Mouse (Mus musculus) embryonic facial prominence, embryonic 11.5 days (tissue): ENCODE measurements around the gene Hnrnpa0. TPM values are rescaled to one million over a fixed set of nuclear protein-coding genes. Genes with fewer than 3 reads are reported as not detected.

Source experiments
- ATAC-seq: fragments of 200-750 bp; cut with Nextera tagmentation; replicated peaks from 2 replicates; pipeline ENCODE4 v1.8.0; 2017; ENCODE audit warnings: low read depth; ENCODE audit not compliant: insufficient number of reproducible peaks, low FRiP score, low TSS enrichment
- DNase-seq: peaks from one replicate; pipeline ENCODE4 v3.0.0-alpha.2; 2015; ENCODE audit warnings: low spot score
- H3K27ac ChIP-seq: fragments of 300-500 bp; sonication (generic); replicated peaks from 2 replicates; pipeline ENCODE4 v1.5.1; 2014; ENCODE audit warnings: mild to moderate bottlenecking, low read depth, low read length, control low read depth
- H3K27me3 ChIP-seq: fragments of 300-500 bp; sonication (generic); 2 replicates; pipeline ENCODE4 v1.6.1; 2014; ENCODE audit warnings: mild to moderate bottlenecking, low read length, moderate library complexity, mixed read lengths; ENCODE audit not compliant: control insufficient read depth, insufficient read depth
- H3K36me3 ChIP-seq: fragments of 300-500 bp; sonication (generic); replicated peaks from 2 replicates; pipeline ENCODE4 v1.6.1; 2014; ENCODE audit warnings: low read depth, mild to moderate bottlenecking, low read length, moderate library complexity, mixed read lengths; ENCODE audit not compliant: control insufficient read depth, insufficient read depth
- H3K4me1 ChIP-seq: fragments of 300-500 bp; sonication (generic); 2 replicates; pipeline ENCODE4 v1.6.1; 2014; ENCODE audit warnings: low read length, mixed read lengths; ENCODE audit not compliant: control insufficient read depth, insufficient read depth
- H3K4me2 ChIP-seq: fragments of 300-500 bp; sonication (generic); 2 replicates; pipeline ENCODE4 v1.6.1; 2014; ENCODE audit warnings: low read depth, mild to moderate bottlenecking, control low read depth, low read length, moderate library complexity
- H3K4me3 ChIP-seq: fragments of 300-500 bp; sonication (generic); 2 replicates; pipeline ENCODE4 v1.5.1; 2014; ENCODE audit warnings: low read depth, low read length, control low read depth
- H3K9ac ChIP-seq: fragments of 300-500 bp; sonication (generic); replicated peaks from 2 replicates; pipeline ENCODE4 v1.6.1; 2014; ENCODE audit warnings: mild to moderate bottlenecking, control low read depth, low read length
- H3K9me3 ChIP-seq: fragments of 300-500 bp; sonication (generic); replicated peaks from 2 replicates; pipeline ENCODE4 v1.6.1; 2016; ENCODE audit warnings: mild to moderate bottlenecking, low read length, inconsistent platforms, mixed read lengths; ENCODE audit not compliant: control insufficient read depth
- WGBS: fragments of 180-500 bp; shearing (Covaris S2); extraction: QIAGEN DNeasy Blood & Tissue Kit; methylation state at CpG from one replicate; pipeline ENCODE4 v1.1.7; 2014; 5-methylcytosine and 5-hydroxymethylcytosine counted together
- polyA plus RNA-seq: library from polyadenylated mRNA; unstranded; fragments of >200 nt; fragmentation: Nextera tagmentation; extraction: Ambion mirVana; gene quantifications from 2 replicates; pipeline ENCODE4 v1.2.1, GENCODE M21; 2014

Hnrnpa0 gene
- polyA plus RNA-seq, 1 experiment from 2014 or later: 61.2 TPM

GRCm38 (mm10) chr13:58157447-58158098, 29.2 kb upstream of the Hnrnpa0 start, which contains the start of gene Idnk:
TSS of gene Idnk (plus strand) at chr13:58157649.
- peak within 1 kb of the TSS; percentile 67 for H3K9ac ChIP-seq
- peak within 1 kb of the TSS; percentile 79 for H3K4me2 ChIP-seq
- H3K27ac ChIP-seq: no peak within 1 kb of the TSS
- no peaks in the 10 kb centered on the region for H3K4me1 ChIP-seq
- no peaks in the 10 kb centered on the region for H3K27me3 ChIP-seq
- peak within 1 kb of the TSS; percentile 68 for H3K4me3 ChIP-seq
- peak; percentile 85 for ATAC-seq
- WGBS: under 1% methylated on average over 25 of the region's 30 CpGs
- H3K36me3 ChIP-seq: peaks cover 3% of the 10 kb centered on the region; the same call in 1 of the 2 replicates
- peak; percentile 91 for DNase-seq
- no peaks in the 10 kb centered on the region for H3K9me3 ChIP-seq

GRCm38 (mm10) chr13:58157036-58157435, 28.7 kb upstream of the Hnrnpa0 start:
- Histone ChIP-seq H3K27ac (no peak overlapping the region), H3K36me3 (0 out of 2 replicates have a peak, but pooled peaks cover 2% of the 10 kb centered on the region), H3K4me1 (no peaks in the 10 kb centered on the region), H3K4me3 (peak overlapping the region; percentile 68), H3K9me3 (no peaks in the 10 kb centered on the region), H3K27me3 (no peaks in the 10 kb centered on the region), H3K9ac (peak overlapping the region; percentile 67), H3K4me2 (peak overlapping the region; percentile 79)
- DNase-seq: no peak
- 23% methylated on average over 8 of the region's 8 CpGs for WGBS
- ATAC-seq: no peak

GRCm38 (mm10) chr13:58156031-58156430, 27.7 kb upstream of the Hnrnpa0 start:
- no peak overlapping the region for H3K4me3 ChIP-seq
- no peak overlapping the region for H3K9ac ChIP-seq
- no peak for DNase-seq
- H3K9me3 ChIP-seq: no peaks in the 10 kb centered on the region
- H3K27ac ChIP-seq: no peak overlapping the region
- no peak overlapping the region for H3K4me2 ChIP-seq
- WGBS: 90% methylated on average over 2 of the region's 2 CpGs
- H3K36me3 ChIP-seq: no peaks in the 10 kb centered on the region
- no peak for ATAC-seq
- no peaks in the 10 kb centered on the region for H3K4me1 ChIP-seq
- H3K27me3 ChIP-seq: no peaks in the 10 kb centered on the region

GRCm38 (mm10) chr13:58150442-58150841, 22.1 kb upstream of the Hnrnpa0 start:
- H3K36me3 ChIP-seq: no peaks in the 10 kb centered on the region
- no peak overlapping the region for H3K4me3 ChIP-seq
- DNase-seq (no peak), ATAC-seq (no peak)
- H3K9ac ChIP-seq: no peak overlapping the region
- H3K27ac ChIP-seq: no peak overlapping the region
- WGBS: 85% methylated on average over 11 of the region's 11 CpGs
- no peak overlapping the region for H3K4me2 ChIP-seq
- H3K27me3 ChIP-seq: no peaks in the 10 kb centered on the region
- no peaks in the 10 kb centered on the region for H3K9me3 ChIP-seq
- H3K4me1 ChIP-seq: no peaks in the 10 kb centered on the region

GRCm38 (mm10) chr13:58149629-58150028, 21.3 kb upstream of the Hnrnpa0 start:
- H3K36me3 ChIP-seq: no peaks in the 10 kb centered on the region
- 76% methylated on average over 3 of the region's 3 CpGs for WGBS
- no peak for DNase-seq
- no peaks in the 10 kb centered on the region for H3K27me3 ChIP-seq
- H3K4me3 ChIP-seq: no peak overlapping the region
- no peak overlapping the region for H3K27ac ChIP-seq
- ATAC-seq: no peak
- H3K9me3 ChIP-seq: no peaks in the 10 kb centered on the region
- no peaks in the 10 kb centered on the region for H3K4me1 ChIP-seq
- H3K9ac ChIP-seq: no peak overlapping the region
- no peak overlapping the region for H3K4me2 ChIP-seq

- WGBS: 39% methylated on average over 5 of the region's 5 CpGs
- H3K9me3 ChIP-seq: no peaks in the 10 kb centered on the region
- no peak overlapping the region; the same call in 1 of the 2 replicates for H3K4me3 ChIP-seq
- peak overlapping the region; percentile 39; the same call in 1 of the 2 replicates for H3K4me2 ChIP-seq
- ATAC-seq: 0 out of 2 replicates have a peak, but pooled peaks have one; percentile 59
- no peaks in the 10 kb centered on the region for H3K36me3 ChIP-seq
- H3K27ac ChIP-seq: no peak overlapping the region
- H3K27me3 ChIP-seq: no peaks in the 10 kb centered on the region
- H3K9ac ChIP-seq: no peak overlapping the region
- H3K4me1 ChIP-seq: no peaks in the 10 kb centered on the region
- peak; percentile 65 for DNase-seq
Measured at GRCm38 (mm10) chr13:58149033-58149558, 20.7 kb upstream of the Hnrnpa0 start.

- Histone ChIP-seq H3K4me2 (peak overlapping the region; percentile 39), H3K9me3 (no peaks in the 10 kb centered on the region), H3K4me1 (no peaks in the 10 kb centered on the region), H3K4me3 (peak overlapping the region; percentile 18), H3K27me3 (no peaks in the 10 kb centered on the region), H3K36me3 (no peaks in the 10 kb centered on the region), H3K27ac (no peak overlapping the region), H3K9ac (no peak overlapping the region)
- WGBS: under 1% methylated on average over 17 of the region's 17 CpGs
- peak; percentile 90 for DNase-seq
- ATAC-seq: peak; percentile 85
Measured at GRCm38 (mm10) chr13:58148256-58148831, 20.0 kb upstream of the Hnrnpa0 start.

GRCm38 (mm10) chr13:58147760-58148159, 19.4 kb upstream of the Hnrnpa0 start:
- H3K9ac ChIP-seq: no peak overlapping the region
- no peak for DNase-seq
- WGBS: 74% methylated on average over 1 of the region's 1 CpGs
- H3K9me3 ChIP-seq: no peaks in the 10 kb centered on the region
- no peaks in the 10 kb centered on the region for H3K36me3 ChIP-seq
- no peaks in the 10 kb centered on the region for H3K4me1 ChIP-seq
- H3K27me3 ChIP-seq: no peaks in the 10 kb centered on the region
- no peak for ATAC-seq
- no peak overlapping the region for H3K4me3 ChIP-seq
- no peak overlapping the region for H3K4me2 ChIP-seq
- H3K27ac ChIP-seq: no peak overlapping the region
